Mouse (Mus musculus) E14TG2a.4 (cell line): ENCODE measurements around the gene Fam207a.

Experiments
- CTCF ChIP-seq: conservative IDR thresholded peaks from 2 replicates; pipeline ENCODE4 v1.5.1; 2014; ENCODE audit warnings: low read length
- POU5F1 ChIP-seq: IDR thresholded peaks from 2 replicates; pipeline ENCODE4 v1.6.1; 2014; ENCODE audit warnings: low read length, borderline replicate concordance

DNA sequence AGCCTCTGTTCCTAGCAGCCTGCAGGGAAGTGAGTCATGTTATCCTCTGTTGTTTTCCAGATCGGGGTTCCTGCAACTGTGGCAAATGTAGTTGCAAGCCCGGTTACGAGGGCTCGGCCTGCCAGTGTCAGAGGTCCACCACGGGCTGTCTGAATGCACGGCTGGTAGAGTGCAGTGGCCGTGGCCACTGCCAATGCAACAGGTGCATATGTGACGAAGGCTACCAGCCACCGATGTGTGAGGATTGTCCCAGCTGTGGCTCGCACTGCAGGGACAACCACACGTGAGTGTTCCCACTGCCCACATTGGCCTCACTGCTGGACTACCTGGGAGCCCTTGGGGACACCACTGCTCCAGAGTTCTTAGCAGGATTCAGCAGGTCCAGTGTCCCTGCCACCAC, 44.5 kb upstream of the Fam207a start:
- TF ChIP-seq CTCF (no peak), POU5F1 (no peak)
